In genomic region chr11:10728818-10729549, GRCm38 (mm10) we compare ENCODE assay signal across 15 mouse cellular contexts.
DNase-seq lines count a peak whose midpoint lies in the region; ATAC-seq lines count a peak whose summit lies in the region.
"Had no signal": no experiment of that assay in that cellular context is flagged by ENCODE, and none has a peak within 500 bp of the region (broad histone marks: within the 10 kb centered on the region; RNA-seq: fewer than 3 reads in every experiment).

No protein-coding gene starts in this region.

- peak; percentile 67 for ATAC-seq in embryonic facial prominence, embryonic 11.5 days (replicated peaks; ENCODE audit: insufficient number of reproducible peaks, low FRiP score, low TSS enrichment, low read depth)
- ATAC-seq in kidney, embryonic 16.5 days (ENCODE audit: low FRiP score, low TSS enrichment): peak; percentile 65; the same call in 1 of the 2 replicates
- ATAC-seq in erythroid progenitor cell, adult 5-6 weeks (replicated peaks; ENCODE audit: low FRiP score, poor library complexity, severe bottlenecking): peak; percentile 85
- 0 out of 2 replicates have a peak, but pooled peaks have one; percentile 64 for ATAC-seq in megakaryocyte progenitor cell, adult 5-6 weeks (replicated peaks; ENCODE audit: poor library complexity)
- ATAC-seq: midbrain, embryonic 15.5 days had no signal

- no peak for DNase-seq in embryonic facial prominence, embryonic 11.5 days (ENCODE audit: low spot score)
- no peak for DNase-seq in embryonic facial prominence, embryonic 10.5 days (ENCODE audit: low spot score)
- DNase-seq in kidney, postnatal 25 days: no peak
- DNase-seq in layer of hippocampus, postnatal 25 days (ENCODE audit: extremely low spot score in 1 of 2, low spot score in 1 of 2): no peak
- DNase-seq in adrenal gland, adult 2 months: no peak
- DNase-seq: cerebellum, postnatal 10 days; gastrocnemius, postnatal 36 days; kidney, adult 11 months had no signal

- no peak overlapping the region for H3K9ac ChIP-seq in embryonic facial prominence, embryonic 11.5 days (replicated peaks; ENCODE audit: low read length)
- no peak overlapping the region for H3K9ac ChIP-seq in kidney, embryonic 16.5 days (replicated peaks; ENCODE audit: low read length)
- H3K9ac ChIP-seq: embryonic facial prominence, embryonic 15.5 days; limb, embryonic 12.5 days; midbrain, embryonic 15.5 days; neural tube, embryonic 12.5 days had no signal

- no peaks in the 10 kb centered on the region for H3K36me3 ChIP-seq in embryonic facial prominence, embryonic 11.5 days (replicated peaks; ENCODE audit: control insufficient read depth, insufficient read depth, low read depth, low read length)
- no peaks in the 10 kb centered on the region for H3K36me3 ChIP-seq in embryonic facial prominence, embryonic 10.5 days (replicated peaks)
- no peaks in the 10 kb centered on the region for H3K36me3 ChIP-seq in kidney, embryonic 16.5 days (ENCODE audit: insufficient read depth, low read length)
- H3K36me3 ChIP-seq: embryonic facial prominence, embryonic 15.5 days; limb, embryonic 12.5 days; midbrain, embryonic 15.5 days; neural tube, embryonic 12.5 days had no signal

- WGBS in embryonic facial prominence, embryonic 11.5 days: 87% methylated on average over 8 of the region's 8 CpGs
- 90% methylated on average over 8 of the region's 8 CpGs for WGBS in embryonic facial prominence, embryonic 10.5 days
- 57% methylated on average over 8 of the region's 8 CpGs for WGBS in kidney, embryonic 16.5 days

- no peaks in the 10 kb centered on the region for H3K4me1 ChIP-seq in embryonic facial prominence, embryonic 11.5 days (ENCODE audit: control insufficient read depth, insufficient read depth, low read length)
- no peaks in the 10 kb centered on the region for H3K4me1 ChIP-seq in embryonic facial prominence, embryonic 10.5 days
- H3K4me1 ChIP-seq in kidney, embryonic 16.5 days (ENCODE audit: insufficient read depth, low read length): no peaks in the 10 kb centered on the region
- H3K4me1 ChIP-seq: embryonic facial prominence, embryonic 15.5 days; limb, embryonic 12.5 days; midbrain, embryonic 15.5 days; neural tube, embryonic 12.5 days had no signal

- no peaks in the 10 kb centered on the region for H3K9me3 ChIP-seq in embryonic facial prominence, embryonic 11.5 days (replicated peaks; ENCODE audit: control insufficient read depth, low read length)
- H3K9me3 ChIP-seq in embryonic facial prominence, embryonic 10.5 days: no peaks in the 10 kb centered on the region
- no peaks in the 10 kb centered on the region for H3K9me3 ChIP-seq in kidney, embryonic 16.5 days (ENCODE audit: low read length)
- H3K9me3 ChIP-seq: embryonic facial prominence, embryonic 15.5 days; limb, embryonic 12.5 days; midbrain, embryonic 15.5 days; neural tube, embryonic 12.5 days had no signal

- no peak overlapping the region for H3K4me2 ChIP-seq in embryonic facial prominence, embryonic 11.5 days (ENCODE audit: low read depth, low read length)
- no peak overlapping the region for H3K4me2 ChIP-seq in kidney, embryonic 16.5 days (replicated peaks; ENCODE audit: low read depth, low read length)
- H3K4me2 ChIP-seq: embryonic facial prominence, embryonic 15.5 days; limb, embryonic 12.5 days; midbrain, embryonic 15.5 days; neural tube, embryonic 12.5 days had no signal

- H3K27ac ChIP-seq in embryonic facial prominence, embryonic 11.5 days (replicated peaks; ENCODE audit: low read depth, low read length): no peak overlapping the region
- no peak overlapping the region for H3K27ac ChIP-seq in embryonic facial prominence, embryonic 10.5 days (replicated peaks)
- no peak overlapping the region for H3K27ac ChIP-seq in kidney, embryonic 16.5 days (ENCODE audit: low read length)
- H3K27ac ChIP-seq: embryonic facial prominence, embryonic 15.5 days; limb, embryonic 12.5 days; midbrain, embryonic 15.5 days; neural tube, embryonic 12.5 days had no signal

- H3K4me3 ChIP-seq in embryonic facial prominence, embryonic 11.5 days (ENCODE audit: low read depth, low read length): no peak overlapping the region
- no peak overlapping the region for H3K4me3 ChIP-seq in embryonic facial prominence, embryonic 10.5 days
- H3K4me3 ChIP-seq in kidney, embryonic 16.5 days (ENCODE audit: low read length): no peak overlapping the region
- H3K4me3 ChIP-seq: embryonic facial prominence, embryonic 15.5 days; limb, embryonic 12.5 days; midbrain, embryonic 15.5 days; neural tube, embryonic 12.5 days had no signal

- no peaks in the 10 kb centered on the region for H3K27me3 ChIP-seq in embryonic facial prominence, embryonic 11.5 days (ENCODE audit: control insufficient read depth, insufficient read depth, low read length)
- H3K27me3 ChIP-seq in embryonic facial prominence, embryonic 10.5 days (replicated peaks; ENCODE audit: low read depth, poor library complexity, severe bottlenecking): no peaks in the 10 kb centered on the region
- no peaks in the 10 kb centered on the region for H3K27me3 ChIP-seq in kidney, embryonic 16.5 days (ENCODE audit: insufficient read depth, low read length)
- H3K27me3 ChIP-seq: embryonic facial prominence, embryonic 15.5 days; limb, embryonic 12.5 days; midbrain, embryonic 15.5 days; neural tube, embryonic 12.5 days had no signal
